Mouse (Mus musculus) bone marrow macrophage, adult 2 months (primary cell): ENCODE measurements around the gene Styk1.

Source experiments
- CTCF ChIP-seq: IDR thresholded peaks from 2 replicates; pipeline ENCODE4 v1.5.1; 2012; ENCODE audit warnings: low read depth, mild to moderate bottlenecking, low read length, moderate library complexity
- POLR2A ChIP-seq: IDR thresholded peaks from 2 replicates; pipeline ENCODE4 v1.6.1; 2012; ENCODE audit warnings: mild to moderate bottlenecking, low read depth, low read length, borderline replicate concordance

GRCm38 (mm10) chr6:131393873-131394660, 40.7 kb upstream of the Styk1 start:
- TF ChIP-seq POLR2A (no peak), CTCF (no peak)
